Mouse (Mus musculus) myocyte (in vitro differentiated cells): ENCODE measurements around the gene Gdf1.

ENCODE experiments used
- E2F4 ChIP-seq: IDR thresholded peaks from one replicate; pipeline ENCODE4 v1.6.1; 2011; ENCODE audit warnings: mild to moderate bottlenecking, control low read depth, moderate library complexity; ENCODE audit not compliant: insufficient read depth
- MAX ChIP-seq: IDR thresholded peaks from one replicate; pipeline ENCODE4 v1.6.1; 2011; ENCODE audit warnings: low read depth, mild to moderate bottlenecking, control low read depth
- MYOD1 ChIP-seq, 3 experiments: IDR thresholded peaks; one replicate each; pipeline ENCODE4 v1.6.1; 2011; ENCODE audit warnings: control low read depth in 2 of 3, low read depth in 2 of 3, mild to moderate bottlenecking in 2 of 3, moderate library complexity in 1 of 3; ENCODE audit not compliant: insufficient read length in 2 of 3, control insufficient read depth in 1 of 3
- MYOG ChIP-seq, 3 experiments: IDR thresholded peaks; one replicate each; pipeline ENCODE4 v1.6.1; 2011; ENCODE audit warnings: control low read depth in 2 of 3, low read depth in 2 of 3, mild to moderate bottlenecking in 2 of 3; ENCODE audit not compliant: insufficient read length in 2 of 3, control insufficient read depth in 1 of 3, insufficient read depth in 1 of 3
- POLR2A ChIP-seq: IDR thresholded peaks from one replicate; pipeline ENCODE4 v1.6.1; 2011; ENCODE audit warnings: low read depth, mild to moderate bottlenecking, control low read depth, moderate library complexity; ENCODE audit not compliant: insufficient read length
- POLR2AphosphoS2 ChIP-seq: IDR thresholded peaks from one replicate; pipeline ENCODE4 v1.6.1; 2011; ENCODE audit warnings: low read depth, control low read depth; ENCODE audit not compliant: insufficient read length
- SRF ChIP-seq: IDR thresholded peaks from one replicate; pipeline ENCODE4 v1.6.1; 2011; ENCODE audit warnings: low read depth; ENCODE audit not compliant: control insufficient read depth, insufficient read length
- TCF12 ChIP-seq: IDR thresholded peaks from one replicate; pipeline ENCODE4 v1.6.1; 2011; ENCODE audit warnings: mild to moderate bottlenecking, control low read depth; ENCODE audit not compliant: poor library complexity, insufficient read depth, severe bottlenecking

DNA sequence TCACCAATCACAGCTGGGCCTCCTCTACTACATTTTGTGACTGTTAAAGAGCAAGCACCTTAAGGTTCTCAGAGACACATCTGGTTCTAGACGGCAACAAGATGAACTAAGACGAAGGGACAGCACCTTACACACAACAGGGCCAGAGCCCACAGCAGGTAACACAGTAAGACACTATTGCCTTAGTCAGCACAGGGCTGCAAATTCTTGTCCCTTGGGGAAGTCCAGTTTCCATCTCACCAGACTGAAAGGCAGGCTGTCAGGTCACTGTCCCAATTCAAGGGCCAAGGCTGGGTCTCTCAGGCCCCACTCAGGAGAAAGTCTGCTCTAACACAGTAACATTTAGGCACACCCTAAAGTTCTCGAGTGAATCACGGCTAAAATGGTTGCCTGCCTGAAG, 17.8 kb downstream of the Gdf1 start:
- TF ChIP-seq POLR2A (no peak), TCF12 (no peak), MAX (no peak), SRF (no peak), E2F4 (no peak), MYOD1 (IDR thresholded peaks at IDR 0.05; ENCODE audit: control insufficient read depth in 1 of 3, insufficient read length in 2 of 3, low read depth in 2 of 3) (no peak), POLR2AphosphoS2 (no peak), MYOG (IDR thresholded peaks at IDR 0.05; ENCODE audit: control insufficient read depth in 1 of 3, insufficient read depth in 1 of 3, insufficient read length in 2 of 3, low read depth in 2 of 3) (no peak)
